Mouse (Mus musculus): ENCODE measurements at regions not wholly inside any gene's neighbourhood (a gene's known extent, or its start where the extent isn't known, plus 50 kb on each side); places are given as distances from the start of the nearest gene placed in this dataset.

DNA sequence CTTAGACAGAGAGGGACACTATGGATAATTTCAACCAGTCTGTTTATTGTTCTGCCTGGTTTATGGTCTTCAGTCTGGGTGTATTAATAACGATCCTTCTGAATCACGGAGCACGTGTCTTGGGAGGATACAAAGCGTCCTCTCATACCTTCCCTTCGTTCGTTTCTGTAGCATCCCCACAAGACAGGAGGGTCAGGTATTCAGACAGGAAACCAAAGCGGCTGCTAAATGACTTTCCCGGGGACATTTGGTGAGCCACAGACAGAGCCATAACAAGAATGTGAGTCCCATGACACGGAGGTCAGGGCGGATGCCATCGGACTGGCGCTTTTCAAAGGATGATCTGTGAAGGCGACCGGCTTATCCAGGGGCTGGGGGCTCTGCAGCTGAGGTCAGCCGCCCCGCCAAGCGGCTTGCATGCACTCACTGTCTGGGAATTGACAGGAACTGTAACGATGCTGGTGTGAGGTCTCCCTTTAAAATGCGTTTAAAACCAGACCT lies 120.9 kb upstream of the Lrig3 start:
- Histone ChIP-seq H3K4me3 (ENCODE audit: insufficient read depth, low read length) (no peak overlapping the region), H3K27ac (ENCODE audit: insufficient read depth, low read length) (no peak overlapping the region), H3K4me1 (ENCODE audit: control insufficient read depth, insufficient read depth, low read length) (no peaks in the 10 kb centered on the region; the same call in 1 of the 2 replicates)
- TF ChIP-seq POLR2A (IDR thresholded peaks at IDR 0.05; ENCODE audit: low read depth, low read length) = no peak
- TF ChIP-seq CTCF (IDR thresholded peaks at IDR 0.05; ENCODE audit: borderline replicate concordance, insufficient read depth, low read length) = no peak

DNA sequence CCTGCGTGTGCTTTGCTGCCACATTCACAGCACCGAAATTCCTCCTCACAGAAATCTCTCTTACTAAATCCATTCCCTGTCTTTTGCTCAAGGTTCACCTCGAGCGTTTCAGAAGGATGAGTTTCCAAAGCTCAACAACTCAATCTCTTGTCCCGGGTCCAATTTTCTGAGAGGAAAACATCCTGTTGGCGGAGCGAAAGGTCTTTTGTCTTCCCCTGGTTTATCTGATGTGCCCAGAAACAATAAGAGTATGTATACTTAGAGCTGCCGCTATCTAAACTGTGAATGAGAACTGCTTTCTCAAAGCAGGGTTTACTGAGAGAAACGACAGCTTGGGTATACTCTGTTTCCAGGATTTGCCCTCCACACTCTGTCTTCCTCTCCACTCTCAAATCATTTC lies 115.6 kb upstream of the Lrig3 start:
- Histone ChIP-seq H3K4me1 (ENCODE audit: control insufficient read depth, insufficient read depth, low read length) (no peaks in the 10 kb centered on the region), H3K27ac (ENCODE audit: insufficient read depth, low read length) (no peak overlapping the region), H3K4me3 (ENCODE audit: insufficient read depth, low read length) (no peak overlapping the region)
- TF ChIP-seq POLR2A (IDR thresholded peaks at IDR 0.05; ENCODE audit: low read depth, low read length) = no peak
- no peak for TF ChIP-seq CTCF (IDR thresholded peaks at IDR 0.05; ENCODE audit: borderline replicate concordance, insufficient read depth, low read length)

DNA sequence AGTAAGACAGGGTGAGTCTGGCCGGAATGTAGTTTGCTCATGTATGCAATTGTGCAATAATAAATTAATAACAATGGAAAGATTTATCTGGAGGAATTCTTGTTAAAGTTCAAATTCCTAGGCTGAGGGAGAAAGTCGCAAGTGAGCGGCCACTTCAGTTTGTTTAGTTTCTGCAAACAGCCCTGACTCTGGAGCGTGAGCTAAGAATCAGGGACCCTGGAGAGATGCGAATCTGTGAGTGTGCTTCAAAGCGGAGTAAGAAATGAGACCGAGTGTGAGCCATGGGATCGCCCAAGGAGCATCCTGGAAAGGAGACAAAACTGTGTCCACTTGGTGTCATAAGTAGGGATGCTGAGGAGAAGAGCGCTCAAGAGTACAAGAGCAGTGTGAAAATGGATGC lies 104.2 kb upstream of the Lrig3 start:
- H3K4me3 ChIP-seq (ENCODE audit: insufficient read depth, low read length) = no peak overlapping the region
- no peak for TF ChIP-seq CTCF (IDR thresholded peaks at IDR 0.05; ENCODE audit: borderline replicate concordance, insufficient read depth, low read length)
- no peak for TF ChIP-seq POLR2A (IDR thresholded peaks at IDR 0.05; ENCODE audit: low read depth, low read length)
- no peak overlapping the region for H3K27ac ChIP-seq (ENCODE audit: insufficient read depth, low read length)
- H3K4me1 ChIP-seq (ENCODE audit: control insufficient read depth, insufficient read depth, low read length) = peaks cover 5% of the 10 kb centered on the region; the same call in 1 of the 2 replicates

DNA sequence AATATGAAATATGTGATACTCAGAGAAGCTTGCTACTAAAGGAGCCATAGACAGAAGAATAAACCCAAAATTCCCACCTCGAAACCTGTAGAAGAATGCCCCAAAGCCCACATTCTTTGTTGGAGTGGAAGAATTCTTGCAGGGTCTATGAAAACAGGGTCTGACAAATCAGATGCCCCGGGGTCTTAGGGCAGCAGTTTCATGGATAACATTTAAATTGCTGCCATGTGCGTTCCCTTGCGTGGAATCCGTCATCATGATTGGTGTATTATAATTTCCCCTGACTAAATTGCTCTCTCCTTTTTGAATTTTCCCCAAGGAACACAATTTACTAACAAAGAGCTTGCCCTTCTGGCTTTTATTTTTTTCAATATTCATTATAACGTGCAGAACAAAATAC lies 99.6 kb upstream of the Lrig3 start:
- H3K27ac ChIP-seq (ENCODE audit: insufficient read depth, low read length) = no peak overlapping the region
- H3K4me3 ChIP-seq (ENCODE audit: insufficient read depth, low read length) = no peak overlapping the region
- no peak for TF ChIP-seq POLR2A (IDR thresholded peaks at IDR 0.05; ENCODE audit: low read depth, low read length)
- TF ChIP-seq CTCF (IDR thresholded peaks at IDR 0.05; ENCODE audit: borderline replicate concordance, insufficient read depth, low read length) = no peak
- H3K4me1 ChIP-seq (ENCODE audit: control insufficient read depth, insufficient read depth, low read length) = peaks cover 5% of the 10 kb centered on the region; the same call in 1 of the 2 replicates

DNA sequence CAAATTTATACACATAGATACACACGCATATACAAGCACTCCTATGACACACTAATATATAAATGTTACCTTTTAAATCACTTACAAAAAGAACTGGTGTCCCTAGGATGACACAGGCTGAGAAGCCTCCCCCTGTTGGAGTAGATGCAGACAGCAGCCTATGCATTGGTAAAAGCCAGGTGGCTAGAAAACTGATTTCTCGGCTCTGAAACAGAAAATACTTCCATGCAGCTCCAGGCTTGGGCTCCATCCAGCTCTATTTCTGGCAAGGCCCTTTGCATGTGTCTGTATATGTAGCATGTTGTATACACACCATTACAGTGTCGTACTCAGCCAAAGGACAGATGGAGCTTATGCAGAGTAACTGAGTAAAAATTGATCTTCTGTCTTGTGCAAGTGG lies 81.4 kb upstream of the Lrig3 start:
- no peak overlapping the region for H3K27ac ChIP-seq (ENCODE audit: insufficient read depth, low read length)
- TF ChIP-seq CTCF (IDR thresholded peaks at IDR 0.05; ENCODE audit: borderline replicate concordance, insufficient read depth, low read length) = no peak
- no peak for TF ChIP-seq POLR2A (IDR thresholded peaks at IDR 0.05; ENCODE audit: low read depth, low read length)
- H3K4me3 ChIP-seq (ENCODE audit: insufficient read depth, low read length) = no peak overlapping the region
- H3K4me1 ChIP-seq (ENCODE audit: control insufficient read depth, insufficient read depth, low read length) = no peaks in the 10 kb centered on the region

DNA sequence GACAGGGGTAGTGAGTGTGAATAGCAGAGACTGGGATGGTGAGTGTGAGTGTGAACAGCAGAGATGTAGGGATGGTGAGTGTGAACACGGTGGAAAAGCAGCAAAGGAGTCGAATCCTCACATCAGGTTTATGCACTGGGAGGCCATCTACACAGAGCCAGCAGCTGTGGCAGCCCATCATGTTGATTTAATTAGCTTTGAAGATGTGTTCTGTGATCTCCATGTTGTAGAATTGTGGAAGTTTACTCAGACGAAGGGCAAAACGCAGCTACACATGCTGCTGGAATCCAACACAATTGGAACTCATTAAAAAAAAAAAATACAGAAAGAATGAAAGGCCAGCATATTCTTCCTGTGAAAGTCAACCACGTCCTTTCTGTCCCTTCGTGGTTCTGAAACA lies 80.2 kb upstream of the Lrig3 start:
- TF ChIP-seq CTCF (IDR thresholded peaks at IDR 0.05; ENCODE audit: borderline replicate concordance, insufficient read depth, low read length) (no peak), POLR2A (IDR thresholded peaks at IDR 0.05; ENCODE audit: low read depth, low read length) (no peak)
- no peaks in the 10 kb centered on the region for H3K4me1 ChIP-seq (ENCODE audit: control insufficient read depth, insufficient read depth, low read length)
- no peak overlapping the region for H3K4me3 ChIP-seq (ENCODE audit: insufficient read depth, low read length)
- H3K27ac ChIP-seq (ENCODE audit: insufficient read depth, low read length) = no peak overlapping the region

DNA sequence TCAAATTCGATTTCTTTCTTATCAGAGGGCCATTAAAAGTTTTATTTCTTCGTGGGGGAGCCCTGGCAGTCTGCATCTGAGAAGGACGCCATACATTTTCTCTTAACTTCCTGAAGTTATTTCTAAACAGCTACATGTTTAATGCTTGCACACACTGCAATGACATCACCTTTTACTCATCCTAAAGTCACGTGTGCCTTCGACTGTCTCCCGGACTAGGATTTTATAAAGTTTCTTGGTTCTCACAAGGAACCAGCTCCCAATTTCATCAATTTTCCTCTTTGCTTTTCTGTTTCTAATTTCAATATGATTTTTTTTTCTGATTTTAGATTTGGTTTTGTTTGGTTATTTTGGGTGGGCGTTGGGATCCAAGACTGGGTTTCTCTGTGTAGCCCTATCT lies 73.8 kb upstream of the Lrig3 start:
- Histone ChIP-seq H3K4me3 (ENCODE audit: insufficient read depth, low read length) (no peak overlapping the region), H3K27ac (ENCODE audit: insufficient read depth, low read length) (no peak overlapping the region), H3K4me1 (ENCODE audit: control insufficient read depth, insufficient read depth, low read length) (no peaks in the 10 kb centered on the region)
- no peak for TF ChIP-seq POLR2A (IDR thresholded peaks at IDR 0.05; ENCODE audit: low read depth, low read length)
- no peak for TF ChIP-seq CTCF (IDR thresholded peaks at IDR 0.05; ENCODE audit: borderline replicate concordance, insufficient read depth, low read length)

DNA sequence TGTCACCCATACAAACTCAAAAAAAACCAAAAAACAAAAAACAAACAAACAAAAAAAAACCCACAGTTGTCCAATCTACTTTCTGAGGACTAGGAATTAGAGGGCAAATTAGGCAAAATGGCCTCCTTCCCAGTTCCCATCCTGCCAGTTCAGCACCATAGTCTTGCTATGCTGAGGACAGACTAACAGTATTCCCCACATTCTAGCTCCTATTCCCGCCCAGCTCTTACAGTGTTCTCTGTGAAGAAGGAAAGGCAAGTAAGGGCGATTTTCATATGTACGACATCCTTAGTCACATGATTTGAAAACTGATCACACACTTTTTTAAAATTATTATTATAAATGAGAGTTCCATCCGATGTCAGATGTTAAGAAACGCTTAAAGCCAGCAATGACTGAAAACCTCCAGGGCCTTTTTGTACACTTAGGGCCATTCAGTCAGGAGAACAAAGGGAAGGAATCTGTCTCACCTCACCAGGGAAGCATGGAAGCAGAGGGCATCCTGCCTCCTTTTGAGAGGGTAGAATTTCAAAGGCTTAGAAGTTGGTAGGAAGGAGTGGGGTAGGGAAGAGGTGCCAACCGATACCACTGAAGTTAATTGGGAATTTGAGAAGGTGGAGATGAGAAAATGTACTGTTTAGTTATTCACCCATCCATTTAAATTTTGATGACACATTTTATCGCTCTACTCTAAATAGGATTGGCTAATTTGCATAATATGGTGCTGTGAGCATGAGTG lies 70.1 kb upstream of the Lrig3 start:
- no peak overlapping the region for H3K4me3 ChIP-seq (ENCODE audit: insufficient read depth, low read length)
- no peaks in the 10 kb centered on the region for H3K4me1 ChIP-seq (ENCODE audit: control insufficient read depth, insufficient read depth, low read length)
- no peak overlapping the region for H3K27ac ChIP-seq (ENCODE audit: insufficient read depth, low read length)
- TF ChIP-seq CTCF (IDR thresholded peaks at IDR 0.05; ENCODE audit: borderline replicate concordance, insufficient read depth, low read length) = no peak
- no peak for TF ChIP-seq POLR2A (IDR thresholded peaks at IDR 0.05; ENCODE audit: low read depth, low read length)

DNA sequence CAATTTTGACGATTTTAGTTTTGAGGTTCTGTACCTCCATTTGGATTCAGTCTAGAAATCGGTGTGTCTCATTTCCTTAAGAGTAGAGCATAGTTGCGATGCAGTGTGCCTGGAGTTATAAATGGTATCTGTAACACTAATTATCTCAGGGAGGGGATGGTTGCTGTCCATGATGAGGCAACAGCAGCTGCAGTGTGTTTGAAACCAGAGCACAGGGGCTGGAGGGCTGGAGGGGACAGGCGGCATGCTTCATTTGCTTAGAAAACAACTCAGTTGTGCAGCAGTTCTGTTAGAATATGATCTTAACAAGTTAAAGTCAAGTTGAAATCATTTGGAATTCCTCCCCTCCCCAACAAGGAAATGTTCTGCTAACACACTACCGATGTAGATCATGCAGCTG lies 69.3 kb upstream of the Lrig3 start:
- H3K4me1 ChIP-seq (ENCODE audit: control insufficient read depth, insufficient read depth, low read length) = no peaks in the 10 kb centered on the region
- H3K4me3 ChIP-seq (ENCODE audit: insufficient read depth, low read length) = no peak overlapping the region
- no peak for TF ChIP-seq CTCF (IDR thresholded peaks at IDR 0.05; ENCODE audit: borderline replicate concordance, insufficient read depth, low read length)
- no peak for TF ChIP-seq POLR2A (IDR thresholded peaks at IDR 0.05; ENCODE audit: low read depth, low read length)
- H3K27ac ChIP-seq (ENCODE audit: insufficient read depth, low read length) = no peak overlapping the region

DNA sequence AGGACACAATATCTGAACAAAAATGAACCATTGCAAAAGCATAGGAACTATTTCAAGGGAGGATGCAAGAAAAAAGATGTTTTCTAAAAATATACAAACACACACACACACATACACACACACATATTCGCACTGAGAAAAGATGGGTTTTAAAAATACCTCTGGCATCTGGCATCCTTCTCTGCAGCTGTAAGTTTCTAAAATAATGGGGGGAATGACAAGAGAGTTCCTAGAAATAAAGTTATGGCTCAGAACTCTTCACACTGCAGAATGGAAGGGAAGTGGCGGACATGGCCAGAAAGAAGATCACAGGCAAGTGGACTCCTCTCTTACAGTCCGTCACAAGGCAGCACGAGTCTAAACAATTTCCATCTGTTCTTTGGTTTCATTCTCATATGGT lies 66.5 kb upstream of the Lrig3 start:
- H3K4me3 ChIP-seq (ENCODE audit: insufficient read depth, low read length) = no peak overlapping the region
- no peak overlapping the region for H3K27ac ChIP-seq (ENCODE audit: insufficient read depth, low read length)
- no peak for TF ChIP-seq POLR2A (IDR thresholded peaks at IDR 0.05; ENCODE audit: low read depth, low read length)
- no peak for TF ChIP-seq CTCF (IDR thresholded peaks at IDR 0.05; ENCODE audit: borderline replicate concordance, insufficient read depth, low read length)
- H3K4me1 ChIP-seq (ENCODE audit: control insufficient read depth, insufficient read depth, low read length) = no peaks in the 10 kb centered on the region

All from embryonic fibroblast, embryonic 13.5 days (primary cell).